Mouse (Mus musculus) spleen, embryonic (tissue): ENCODE measurements around the gene Polrmt.
"Not testable (repeated sequence)": the region's sequence is repeated elsewhere in the genome, so short reads cannot be mapped to it uniquely, and the experiment has no call there.

Source experiments
- CTCF ChIA-PET: fragments of 350-600 bp; sonication (Branson Sonifier 250); formaldehyde crosslinking; loops from one replicate; lab custom pipeline; 2022; lab: Charles Lee

The Polrmt gene

GRCm38 (mm10) chr10:79777103-79777531 lies 30.7 kb upstream of the Polrmt start, which contains the start of gene Fstl3:
Gene Fstl3, plus strand, starts transcription at chr10:79777272.
- CTCF ChIA-PET = interaction anchor here (2.5 kb wide), 1 partner anchor 9 kb away, joined by 17 read pairs; the partner anchor contains the start of gene Rnf126

- CTCF ChIA-PET = interaction anchor here (0.7 to 1.1 kb wide), 2 partner anchors 11 to 1557 kb away, joined by 4 to 15 read pairs; no protein-coding TSS in a partner anchor
These were observed 28.3 kb upstream of the Polrmt start for GRCm38 (mm10) chr10:79774486-79775279.

- CTCF ChIA-PET = no interaction called here
These were observed 26.8 kb upstream of the Polrmt start for GRCm38 (mm10) chr10:79773208-79773607.

GRCm38 (mm10) chr10:79772320-79772719 lies 25.9 kb upstream of the Polrmt start:
- CTCF ChIA-PET = no interaction called here

GRCm38 (mm10) chr10:79769329-79769728 lies 22.9 kb upstream of the Polrmt start:
- CTCF ChIA-PET = interaction anchor here (0.7 to 2.0 kb wide), 3 partner anchors 20 to 81 kb away, joined by 3 to 8 read pairs (median 4); no protein-coding TSS in a partner anchor

- CTCF ChIA-PET = interaction anchor here (0.6 to 2.4 kb wide), 4 partner anchors 10 to 44 kb away, joined by 4 to 17 read pairs (median 6); no protein-coding TSS in a partner anchor
These were observed 22.0 kb upstream of the Polrmt start for GRCm38 (mm10) chr10:79768400-79768799.

GRCm38 (mm10) chr10:79767372-79768244 lies 21.2 kb upstream of the Polrmt start:
- CTCF ChIA-PET = interaction anchor here (0.7 to 2.4 kb wide), 4 partner anchors 11 to 50 kb away, joined by 4 to 17 read pairs (median 6); no protein-coding TSS in a partner anchor

- CTCF ChIA-PET = interaction anchor here (1.5 to 2.4 kb wide), 2 partner anchors 12 to 22 kb away, joined by 5 to 17 read pairs; no protein-coding TSS in a partner anchor
These were observed 20.3 kb upstream of the Polrmt start, which contains the start of gene Rnf126 for GRCm38 (mm10) chr10:79766508-79767325. Gene Rnf126, minus strand, starts transcription at chr10:79766952.

GRCm38 (mm10) chr10:79766001-79766507 lies 19.7 kb upstream of the Polrmt start:
- CTCF ChIA-PET = no interaction called here

GRCm38 (mm10) chr10:79765228-79765745 lies 18.9 kb upstream of the Polrmt start:
- CTCF ChIA-PET = no interaction called here

GRCm38 (mm10) chr10:79764234-79764633 lies 17.9 kb upstream of the Polrmt start:
- CTCF ChIA-PET = no interaction called here

GRCm38 (mm10) chr10:79762875-79763274 lies 16.5 kb upstream of the Polrmt start:
- CTCF ChIA-PET = no interaction called here

- CTCF ChIA-PET = no interaction called here
These were observed 14.3 kb upstream of the Polrmt start for GRCm38 (mm10) chr10:79760603-79761143.

GRCm38 (mm10) chr10:79759675-79760074 lies 13.3 kb upstream of the Polrmt start:
- CTCF ChIA-PET = not testable (repeated sequence)

- CTCF ChIA-PET = no interaction called here
These were observed 10.3 kb upstream of the Polrmt start for GRCm38 (mm10) chr10:79756660-79757059.

- CTCF ChIA-PET = no interaction called here
These were observed 9.5 kb upstream of the Polrmt start for GRCm38 (mm10) chr10:79755854-79756253.

- CTCF ChIA-PET = no interaction called here
These were observed 8.6 kb upstream of the Polrmt start, which contains the start of gene Fgf22 for GRCm38 (mm10) chr10:79754856-79755516. Gene Fgf22, plus strand, starts transcription at chr10:79755076.

GRCm38 (mm10) chr10:79748496-79748895 lies 2.1 kb upstream of the Polrmt start:
- CTCF ChIA-PET = no interaction called here

GRCm38 (mm10) chr10:79746774-79747151 lies 382 bp upstream of the Polrmt start:
- CTCF ChIA-PET = interaction anchor here (0.6 to 1.4 kb wide), 2 partner anchors 78 to 207 kb away, joined by 3 to 4 read pairs; partner anchors contain the start of gene Tpgs1
